Mouse (Mus musculus) heart, embryonic 11.5 days (tissue): ENCODE data around the gene Tekt4. TPM values are rescaled to one million over a fixed set of nuclear protein-coding genes. Genes with fewer than 3 reads are reported as not detected.

Experiments used
- ATAC-seq: fragments of 200-750 bp; cut with Nextera tagmentation; replicated peaks from 2 replicates; pipeline ENCODE4 v1.8.0; 2017; ENCODE audit warnings: moderate library complexity; ENCODE audit not compliant: insufficient number of reproducible peaks, low FRiP score, low TSS enrichment
- H3K27ac ChIP-seq: fragments of 300-500 bp; sonication (generic); 2 replicates; pipeline ENCODE4 v1.5.1; 2014; ENCODE audit warnings: mild to moderate bottlenecking, low read depth, low read length
- H3K27me3 ChIP-seq: fragments of 300-500 bp; sonication (generic); 2 replicates; pipeline ENCODE4 v1.6.1; 2014; ENCODE audit warnings: mild to moderate bottlenecking, low read length, mixed read lengths; ENCODE audit not compliant: control insufficient read depth, insufficient read depth
- H3K36me3 ChIP-seq: fragments of 300-500 bp; sonication (generic); 2 replicates; pipeline ENCODE4 v1.6.1; 2014; ENCODE audit warnings: mild to moderate bottlenecking, low read length, moderate library complexity, mixed read lengths; ENCODE audit not compliant: control insufficient read depth, insufficient read depth
- H3K4me1 ChIP-seq: fragments of 300-500 bp; sonication (generic); 2 replicates; pipeline ENCODE4 v1.6.1; 2014; ENCODE audit warnings: low read length; ENCODE audit not compliant: control insufficient read depth, insufficient read depth
- H3K4me2 ChIP-seq: fragments of 300-500 bp; sonication (generic); 2 replicates; pipeline ENCODE4 v1.6.1; 2014; ENCODE audit warnings: mild to moderate bottlenecking, moderate library complexity
- H3K4me3 ChIP-seq: fragments of 300-500 bp; sonication (generic); 2 replicates; pipeline ENCODE4 v1.5.1; 2014; ENCODE audit warnings: low read depth, low read length
- H3K9ac ChIP-seq: fragments of 300-500 bp; sonication (generic); 2 replicates; pipeline ENCODE4 v1.6.1; 2014; ENCODE audit warnings: mild to moderate bottlenecking, low read depth, low read length, moderate library complexity
- H3K9me3 ChIP-seq: fragments of 300-500 bp; sonication (generic); replicated peaks from 2 replicates; pipeline ENCODE4 v1.6.1; 2016; ENCODE audit warnings: low read length; ENCODE audit not compliant: control insufficient read depth
- WGBS: fragments of 180-500 bp; shearing (Covaris S2); extraction: QIAGEN DNeasy Blood & Tissue Kit; methylation state at CpG from one replicate; pipeline ENCODE4 v1.1.7; 2014; ENCODE audit not compliant: insufficient replicate concordance; 5-methylcytosine and 5-hydroxymethylcytosine counted together
- polyA plus RNA-seq: library from polyadenylated mRNA; unstranded; fragments of >200 nt; fragmentation: Nextera tagmentation; extraction: Ambion mirVana; gene quantifications from 2 replicates; pipeline ENCODE4 v1.2.1, GENCODE M21; 2014

Gene Tekt4
- polyA plus RNA-seq = 0.97 and 1.2 TPM in 2 replicates

DNA sequence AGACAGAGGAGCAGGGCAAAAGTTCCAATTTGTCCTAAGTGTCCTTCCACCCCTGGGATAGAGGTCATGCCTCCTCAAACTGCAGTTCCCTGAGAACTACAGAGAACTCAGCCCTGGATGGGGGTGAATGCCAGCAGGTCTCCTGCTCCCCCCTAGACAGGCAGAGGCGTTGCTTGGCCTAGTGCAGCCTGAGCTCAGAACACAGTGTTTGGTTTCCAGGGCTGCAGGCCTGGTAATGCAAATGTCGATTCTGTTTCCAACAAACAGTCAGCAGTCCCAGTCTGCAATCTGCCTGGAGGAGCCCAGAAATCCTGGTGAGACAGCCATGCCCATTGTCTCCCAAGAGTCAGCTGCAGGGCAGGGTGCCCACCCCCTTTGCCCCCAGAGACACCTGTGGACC, at the start of gene Tekt4:
TSS of gene Tekt4 (plus strand) at position 344 of the 400 bp plus-strand sequence.
- H3K9ac ChIP-seq = peak within 1 kb of the TSS; percentile 52; the same call in 1 of the 2 replicates
- H3K4me1 ChIP-seq = peaks cover 14% of the 10 kb centered on the region

DNA sequence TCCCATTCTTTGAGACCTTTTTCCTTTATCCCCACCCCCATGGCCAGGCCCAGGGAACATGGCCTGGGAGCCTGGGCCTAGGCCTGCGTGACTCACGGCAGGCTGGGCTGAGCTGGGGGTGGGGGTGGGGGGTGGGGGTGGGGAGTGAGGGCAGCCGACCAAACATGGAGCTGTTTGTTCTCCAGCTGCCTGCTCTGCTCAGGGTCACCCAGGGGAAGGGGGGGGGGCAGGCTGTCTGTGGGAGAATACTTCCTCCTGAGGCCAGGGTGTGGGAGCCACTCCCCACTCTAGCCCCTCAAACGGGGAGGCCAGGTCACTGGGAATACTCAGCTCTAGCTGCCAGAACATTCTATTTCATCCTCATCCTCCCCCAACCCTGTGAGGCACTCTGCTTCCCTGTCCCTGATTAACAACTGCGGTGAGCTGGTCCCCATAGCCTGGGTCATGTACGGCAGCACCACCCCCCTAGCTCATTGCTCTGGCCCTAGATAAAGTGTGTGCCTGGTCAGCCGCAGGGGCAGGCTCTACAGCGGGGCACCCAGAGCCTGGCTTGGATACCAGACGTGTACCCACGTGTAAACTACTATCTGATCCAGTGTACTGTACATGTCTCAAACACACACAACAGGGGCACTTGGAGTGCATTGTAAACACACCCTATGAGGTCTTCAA, 49.1 kb upstream of the Tekt4 start:
- peak; percentile 54; the same call in 1 of the 2 replicates for ATAC-seq
- WGBS = 4% methylated on average over 10 of the region's 10 CpGs
- H3K4me1 ChIP-seq = peaks cover 64% of the 10 kb centered on the region

More for the DNA sequence above, at the start of gene Tekt4:
- no peak for ATAC-seq
- no peak within 1 kb of the TSS for H3K4me2 ChIP-seq
- 50% methylated on average over 2 of the region's 2 CpGs for WGBS
- H3K36me3 ChIP-seq = no peaks in the 10 kb centered on the region
- no peak within 1 kb of the TSS for H3K4me3 ChIP-seq
- H3K9me3 ChIP-seq = no peaks in the 10 kb centered on the region
- no peaks in the 10 kb centered on the region; the same call in 1 of the 2 replicates for H3K27me3 ChIP-seq
- H3K27ac ChIP-seq = no peak within 1 kb of the TSS

DNA sequence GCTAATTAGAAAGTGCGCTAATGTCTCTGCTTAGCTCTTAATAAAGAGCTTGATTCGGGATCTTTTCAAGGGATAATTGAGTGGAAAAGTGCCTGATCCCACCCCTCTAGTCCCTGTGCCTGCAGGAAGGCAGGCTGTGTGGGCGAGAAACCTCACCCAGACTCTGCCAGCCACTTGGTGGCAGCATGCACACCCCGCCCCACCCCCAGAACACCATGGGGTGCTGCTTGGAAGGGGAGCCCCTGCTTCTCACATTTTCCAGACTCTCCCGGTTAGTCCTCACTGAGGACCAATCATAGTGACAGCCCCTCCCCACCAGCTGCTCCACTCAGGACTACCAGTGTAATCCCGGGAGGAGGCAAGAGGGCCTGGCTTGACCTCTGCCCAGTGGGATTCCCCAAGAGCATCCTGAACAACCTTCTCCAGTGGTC, 48.4 kb upstream of the Tekt4 start:
- WGBS = 22% methylated on average over 6 of the region's 6 CpGs
- Histone ChIP-seq H3K27ac (peak overlapping the region; percentile 85), H3K4me2 (peak overlapping the region; percentile 32), H3K4me1 (peaks cover 70% of the 10 kb centered on the region), H3K27me3 (no peaks in the 10 kb centered on the region), H3K9ac (peak overlapping the region; percentile 43; the same call in 1 of the 2 replicates), H3K36me3 (no peaks in the 10 kb centered on the region), H3K9me3 (no peaks in the 10 kb centered on the region), H3K4me3 (no peak overlapping the region)
- no peak for ATAC-seq

More for the DNA sequence above, 49.1 kb upstream of the Tekt4 start:
- no peaks in the 10 kb centered on the region for H3K9me3 ChIP-seq
- peak overlapping the region; percentile 43; the same call in 1 of the 2 replicates for H3K9ac ChIP-seq
- H3K36me3 ChIP-seq = no peaks in the 10 kb centered on the region
- peak overlapping the region; percentile 85 for H3K27ac ChIP-seq
- no peak overlapping the region for H3K4me3 ChIP-seq
- no peaks in the 10 kb centered on the region for H3K27me3 ChIP-seq
- peak overlapping the region; percentile 32 for H3K4me2 ChIP-seq

GRCm38 (mm10) chr17:25407352-25407751, 47.1 kb upstream of the Tekt4 start:
- Histone ChIP-seq H3K27me3 (no peaks in the 10 kb centered on the region), H3K36me3 (no peaks in the 10 kb centered on the region), H3K9ac (no peak overlapping the region), H3K9me3 (no peaks in the 10 kb centered on the region), H3K27ac (peak overlapping the region; percentile 85), H3K4me3 (no peak overlapping the region), H3K4me1 (peaks cover 74% of the 10 kb centered on the region), H3K4me2 (no peak overlapping the region)
- ATAC-seq = no peak
- WGBS = 77% methylated on average over 4 of the region's 4 CpGs

GRCm38 (mm10) chr17:25408302-25408999, 46.0 kb upstream of the Tekt4 start:
- H3K4me1 ChIP-seq = peaks cover 74% of the 10 kb centered on the region
- no peaks in the 10 kb centered on the region for H3K36me3 ChIP-seq
- no peak for ATAC-seq
- H3K27ac ChIP-seq = peak overlapping the region; percentile 50; the same call in 1 of the 2 replicates
- H3K27me3 ChIP-seq = no peaks in the 10 kb centered on the region
- no peaks in the 10 kb centered on the region for H3K9me3 ChIP-seq
- H3K4me3 ChIP-seq = no peak overlapping the region
- WGBS = 68% methylated on average over 7 of the region's 7 CpGs
- no peak overlapping the region for H3K4me2 ChIP-seq
- no peak overlapping the region for H3K9ac ChIP-seq

DNA sequence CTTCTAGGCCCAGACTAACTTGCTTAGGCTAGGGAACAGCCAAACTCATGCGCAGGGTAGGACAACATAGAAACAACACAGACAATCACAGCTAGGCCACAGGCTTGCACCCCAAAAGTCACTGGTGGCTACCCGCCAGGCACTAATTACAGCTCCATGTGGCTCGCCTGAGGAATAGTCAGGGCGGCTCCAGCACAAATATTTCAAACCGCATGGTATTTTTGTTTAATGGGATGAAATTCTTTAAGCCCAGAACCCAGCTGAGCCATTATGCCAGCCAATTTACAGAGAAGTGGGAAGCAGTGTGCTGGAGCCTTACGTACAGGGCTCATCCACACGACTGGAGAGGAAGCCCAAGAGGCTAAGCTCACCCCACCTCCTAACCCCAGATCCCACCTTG, 44.8 kb upstream of the Tekt4 start:
- peak overlapping the region; percentile 82 for H3K27ac ChIP-seq
- no peak overlapping the region for H3K4me3 ChIP-seq
- H3K9ac ChIP-seq = peak overlapping the region; percentile 52; the same call in 1 of the 2 replicates
- H3K4me1 ChIP-seq = peaks cover 74% of the 10 kb centered on the region
- H3K36me3 ChIP-seq = no peaks in the 10 kb centered on the region
- no peaks in the 10 kb centered on the region for H3K27me3 ChIP-seq
- peak overlapping the region; percentile 31 for H3K4me2 ChIP-seq
- no peaks in the 10 kb centered on the region for H3K9me3 ChIP-seq
- 79% methylated on average over 7 of the region's 7 CpGs for WGBS
- ATAC-seq = no peak

DNA sequence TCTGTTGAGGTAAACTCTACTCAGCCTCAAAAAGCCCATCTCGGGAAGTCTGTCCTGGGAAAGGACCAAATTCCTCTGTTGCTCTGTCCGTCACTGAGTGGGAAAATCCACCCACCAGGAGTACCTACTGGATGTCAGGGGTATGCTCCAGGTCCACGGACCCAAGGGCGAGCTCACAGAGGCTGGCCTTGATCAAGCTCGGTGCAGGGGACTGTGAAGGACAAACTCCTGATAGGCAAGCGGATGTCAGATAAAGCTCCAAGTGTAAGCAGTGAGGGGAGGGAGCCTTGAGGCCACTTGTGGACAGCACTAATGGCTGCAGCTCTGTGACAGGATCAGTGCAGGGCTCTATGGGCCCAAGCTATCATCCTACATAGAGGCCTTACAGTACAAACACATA, 44.2 kb upstream of the Tekt4 start:
- Histone ChIP-seq H3K27ac (peak overlapping the region; percentile 82), H3K4me1 (peaks cover 74% of the 10 kb centered on the region), H3K9me3 (no peaks in the 10 kb centered on the region), H3K4me2 (peak overlapping the region; percentile 31), H3K9ac (peak overlapping the region; percentile 52), H3K27me3 (no peaks in the 10 kb centered on the region), H3K4me3 (no peak overlapping the region), H3K36me3 (no peaks in the 10 kb centered on the region)
- peak; percentile 24; the same call in 1 of the 2 replicates for ATAC-seq
- 25% methylated on average over 6 of the region's 6 CpGs for WGBS

DNA sequence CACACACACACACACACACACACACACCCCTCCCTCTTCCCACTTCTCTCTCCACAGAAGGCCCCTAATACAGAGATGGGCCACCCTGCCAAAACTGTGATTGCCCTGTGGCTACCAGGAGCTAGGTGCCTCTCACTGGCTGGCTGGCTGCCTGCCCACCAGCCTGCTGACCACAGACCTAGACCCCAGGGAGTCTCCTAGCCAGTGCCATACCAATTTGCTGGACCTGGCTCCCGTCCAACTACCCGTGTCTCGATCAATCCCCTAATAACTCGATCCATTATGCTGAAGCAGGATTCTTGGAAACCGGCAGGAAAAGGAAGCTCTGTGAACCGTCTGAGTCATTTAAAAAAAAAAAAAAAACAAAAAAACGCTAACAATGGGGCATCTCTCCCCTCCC, 43.6 kb upstream of the Tekt4 start:
- no peaks in the 10 kb centered on the region for H3K9me3 ChIP-seq
- no peaks in the 10 kb centered on the region for H3K36me3 ChIP-seq
- no peak overlapping the region for H3K4me3 ChIP-seq
- H3K4me1 ChIP-seq = peaks cover 74% of the 10 kb centered on the region
- peak overlapping the region; percentile 82 for H3K27ac ChIP-seq
- peak overlapping the region; percentile 52; the same call in 1 of the 2 replicates for H3K9ac ChIP-seq
- ATAC-seq = no peak
- no peaks in the 10 kb centered on the region for H3K27me3 ChIP-seq
- no peak overlapping the region; the same call in none of the 2 replicates for H3K4me2 ChIP-seq
- 43% methylated on average over 7 of the region's 7 CpGs for WGBS
